Mouse (Mus musculus) CD4-positive, CD25-positive, alpha-beta regulatory T cell (primary cell): ENCODE measurements around the gene Doc2a. TPM values are rescaled to one million over a fixed set of nuclear protein-coding genes. Genes with fewer than 3 reads are reported as not detected.

Source experiments
- polyA plus RNA-seq: library from polyadenylated mRNA; unstranded; fragments of 100-300 nt; shearing (Covaris generic); gene quantifications from one replicate; pipeline ENCODE4 v1.2.1, GENCODE M21; 2017

Doc2a gene
- polyA plus RNA-seq = 0.14 TPM

DNA sequence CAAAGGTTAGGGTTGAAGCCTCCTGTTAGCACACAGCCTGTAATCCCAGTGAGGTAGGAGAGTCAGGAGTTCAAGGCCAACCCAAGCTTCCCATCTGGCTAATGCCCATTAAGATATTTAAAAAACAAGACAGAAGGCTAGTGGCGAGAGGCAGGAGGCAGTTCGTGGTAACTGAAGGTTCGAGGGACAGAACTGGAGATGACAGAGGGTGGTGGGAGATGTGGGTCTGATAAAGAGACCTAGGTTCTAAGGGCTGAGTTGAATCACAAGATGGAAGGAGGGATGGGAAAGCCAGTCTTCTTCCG lies at the start of gene Doc2a:
Gene Doc2a, plus strand, starts transcription at position 301 of the 305 bp plus-strand sequence.

DNA sequence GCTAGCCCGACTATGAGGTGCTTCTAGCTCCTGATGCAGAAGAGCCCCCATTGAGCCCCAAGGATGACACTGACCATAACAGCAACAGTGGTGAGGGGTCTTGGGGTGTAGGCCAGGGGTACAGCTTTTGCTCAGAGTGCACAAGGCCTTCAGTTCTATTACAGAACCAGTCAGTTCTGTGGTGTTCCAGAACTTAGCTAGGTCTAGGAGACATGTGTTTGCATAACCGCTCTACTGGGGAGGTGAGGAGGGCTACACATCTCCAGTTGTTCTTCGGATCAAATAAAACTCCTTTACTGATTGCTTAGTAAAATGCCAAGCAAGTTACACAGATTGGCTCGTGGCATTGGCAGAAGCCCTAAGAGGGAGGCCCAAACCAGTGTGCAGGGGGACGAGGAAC lies 15.7 kb upstream of the Doc2a start, which contains the start of gene 4930451I11Rik:
Gene 4930451I11Rik, minus strand, starts transcription at position 101 of the 400 bp plus-strand sequence.

DNA sequence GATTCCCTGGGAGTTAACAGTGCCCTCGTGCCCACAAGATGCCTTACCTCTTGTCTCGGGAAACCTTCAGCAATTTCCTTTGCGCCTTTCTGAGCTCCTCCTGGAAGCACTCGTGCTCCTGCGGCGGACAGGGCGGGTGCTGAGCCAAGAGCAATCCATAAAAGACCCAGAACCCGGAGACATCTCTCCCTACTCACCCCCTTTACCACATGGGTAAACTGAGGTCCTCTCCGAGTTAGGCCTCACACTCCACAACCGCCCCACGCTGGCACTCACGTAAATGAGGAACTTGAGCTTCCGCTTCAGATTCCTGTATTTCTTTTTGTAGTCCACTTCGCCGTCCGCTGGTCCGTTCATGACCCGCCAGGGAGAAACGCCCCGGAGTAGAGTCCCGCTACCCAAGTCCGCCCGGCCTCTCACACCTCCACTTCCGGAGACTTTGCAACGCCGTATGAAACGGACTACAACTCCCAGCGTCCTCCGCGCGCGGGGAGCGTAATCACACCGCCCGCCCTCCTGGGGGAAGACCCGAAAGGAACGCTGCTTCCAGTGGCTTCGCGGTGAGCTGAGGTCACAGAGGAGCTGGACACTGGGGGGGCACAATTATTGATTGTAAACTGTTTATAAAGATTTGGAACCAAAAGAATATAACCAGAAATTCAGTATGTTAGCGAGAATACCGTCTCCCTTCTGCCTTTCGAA lies 14.4 kb downstream of the Doc2a start, which contains the start of gene Hirip3:
Gene Hirip3, plus strand, starts transcription at position 544 of the 702 bp plus-strand sequence.

DNA sequence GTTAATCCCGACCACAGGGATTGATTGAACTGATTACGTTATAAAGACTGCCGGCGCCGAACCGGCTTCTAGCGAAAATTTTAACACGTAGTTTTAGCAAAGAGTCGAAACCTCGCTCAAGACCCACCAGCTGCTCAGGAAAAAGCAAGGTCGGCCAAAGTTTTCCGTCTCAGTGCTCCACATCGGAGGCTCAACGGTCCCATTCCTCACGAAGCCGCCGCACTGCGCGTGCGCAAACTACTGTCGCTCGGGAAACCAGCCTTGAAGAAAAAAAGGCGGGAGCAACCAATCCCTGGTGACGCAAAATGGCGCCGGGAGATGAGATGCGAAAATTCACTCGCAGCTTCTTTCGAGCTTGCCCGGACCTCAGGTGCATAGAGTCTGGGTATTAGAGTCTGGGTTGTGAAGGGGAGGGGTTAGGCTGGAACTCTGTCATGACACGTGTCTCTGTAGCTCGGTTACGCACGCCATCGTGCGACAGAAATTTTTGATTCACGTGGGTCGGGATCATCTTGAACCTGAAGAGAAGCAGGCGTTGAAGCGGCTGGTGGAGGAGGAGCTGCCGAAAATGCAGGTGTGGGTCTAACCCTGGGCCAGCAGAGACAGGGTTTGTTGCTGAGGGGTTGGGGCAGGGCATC lies 15.1 kb downstream of the Doc2a start, which contains the start of gene Ino80e:
Gene Ino80e, minus strand, starts transcription at position 231 of the 638 bp plus-strand sequence.

DNA sequence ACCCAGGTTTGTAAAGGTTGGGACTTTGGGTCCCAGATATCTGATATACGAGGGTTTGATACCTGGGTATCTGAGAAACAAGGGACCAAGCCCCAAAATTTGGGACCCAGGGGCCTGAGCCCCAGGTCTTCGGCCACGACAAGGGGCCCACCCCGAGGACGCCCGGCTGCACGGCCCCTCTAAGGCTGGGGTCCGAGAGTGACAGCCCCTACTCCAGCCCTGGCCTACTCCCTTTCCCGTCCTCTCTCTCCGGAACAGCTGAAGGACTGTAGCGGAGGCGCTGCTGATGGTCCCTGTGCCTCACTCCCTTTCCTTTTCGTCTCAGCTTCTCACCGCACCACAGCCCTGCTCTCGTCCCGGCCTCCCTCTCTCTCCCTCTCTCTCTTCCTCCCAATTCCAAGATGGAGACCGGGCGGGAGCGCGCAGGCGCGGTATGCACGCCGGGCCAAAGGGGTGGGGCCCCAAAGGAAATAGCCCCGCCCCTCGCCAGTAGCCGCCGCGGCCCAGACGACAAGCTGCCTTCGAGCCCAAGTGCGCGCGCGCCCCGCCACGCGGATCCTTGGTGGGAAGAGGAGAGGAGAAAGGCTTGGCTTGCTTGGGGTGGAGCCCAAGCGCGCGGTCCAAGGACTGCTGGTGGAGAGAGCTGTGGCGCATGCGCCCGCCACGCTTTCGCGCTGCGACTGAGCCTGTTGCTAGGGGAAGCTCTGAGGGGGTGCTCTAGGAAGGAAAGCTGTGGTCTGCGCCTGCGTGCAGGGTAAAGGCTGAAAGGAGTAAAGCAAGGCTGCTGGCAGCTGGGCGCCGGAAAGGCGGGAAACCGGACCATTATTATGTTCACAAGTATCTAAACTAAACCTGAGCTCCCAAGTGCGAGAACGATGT lies 37.3 kb downstream of the Doc2a start, which contains the start of gene Taok2:
Gene Taok2, minus strand, starts transcription at position 418 of the 879 bp plus-strand sequence.

Other genes starting within 250 kb of the Doc2a start
- gene Nupr1, start 216.6 kb upstream of the Doc2a start, polyA plus RNA-seq = 0.34 TPM
- 101 TPM for gene Sgf29, start 198.1 kb upstream of the Doc2a start, polyA plus RNA-seq
- 0.96 TPM for gene Sult1a1, start 171.0 kb upstream of the Doc2a start, polyA plus RNA-seq
- gene Bola2, start 152.0 kb upstream of the Doc2a start, polyA plus RNA-seq = 118 TPM
- 9.2 TPM for gene Slx1b, start 151.6 kb upstream of the Doc2a start, polyA plus RNA-seq
- 3,348 TPM for gene Coro1a, start 139.6 kb upstream of the Doc2a start, polyA plus RNA-seq
- 35.2 TPM for gene Mapk3, start 87.8 kb upstream of the Doc2a start, polyA plus RNA-seq
- gene Gdpd3, start 81.1 kb upstream of the Doc2a start, polyA plus RNA-seq = 1.7 TPM
- gene Ypel3, start 70.5 kb upstream of the Doc2a start, polyA plus RNA-seq = 606 TPM
- 4.3 TPM for gene Tbx6, start 65.9 kb upstream of the Doc2a start, polyA plus RNA-seq
- 417 TPM for gene Ppp4c, start 54.9 kb upstream of the Doc2a start, polyA plus RNA-seq
- not detected for gene Fam57b, start 49.7 kb upstream of the Doc2a start, polyA plus RNA-seq
- not detected for gene 4930451I11Rik, start 15.8 kb upstream of the Doc2a start, polyA plus RNA-seq
- 7.3 TPM for gene Hirip3, start 14.6 kb downstream of the Doc2a start, polyA plus RNA-seq
- 95.0 TPM for gene Ino80e, start 15.0 kb downstream of the Doc2a start, polyA plus RNA-seq
- 45.7 TPM for gene Taok2, start 37.3 kb downstream of the Doc2a start, polyA plus RNA-seq
- 44.7 TPM for gene Tmem219, start 75.5 kb downstream of the Doc2a start, polyA plus RNA-seq
- gene Kctd13, start 81.5 kb downstream of the Doc2a start, polyA plus RNA-seq = 39.8 TPM
- gene Asphd1, start 102.2 kb downstream of the Doc2a start, polyA plus RNA-seq = 0.18 TPM
- 1.4 TPM for gene Sez6l2, start 103.1 kb downstream of the Doc2a start, polyA plus RNA-seq
- 306 TPM for gene Cdipt, start 128.5 kb downstream of the Doc2a start, polyA plus RNA-seq
- gene Cdiptos, start 128.7 kb downstream of the Doc2a start, polyA plus RNA-seq = 0.89 TPM
- gene Mvp, start 167.2 kb downstream of the Doc2a start, polyA plus RNA-seq = 39.6 TPM
- 1.6 TPM for gene Pagr1b, start 169.1 kb downstream of the Doc2a start, polyA plus RNA-seq
- 122 TPM for gene Pagr1a, start 169.9 kb downstream of the Doc2a start, polyA plus RNA-seq
- gene Gm42742, start 173.7 kb downstream of the Doc2a start, polyA plus RNA-seq = 42.9 TPM
- 14.4 TPM for gene Prrt2, start 173.8 kb downstream of the Doc2a start, polyA plus RNA-seq
- gene Maz, start 179.6 kb downstream of the Doc2a start, polyA plus RNA-seq = 176 TPM
- gene Kif22, start 195.1 kb downstream of the Doc2a start, polyA plus RNA-seq = 10.7 TPM
- not detected for gene Zg16, start 239.9 kb downstream of the Doc2a start, polyA plus RNA-seq
- 327 TPM for gene AI467606, start 243.9 kb downstream of the Doc2a start, polyA plus RNA-seq